Mouse (Mus musculus): ENCODE data around the gene Ucp3.

Ucp3 gene

DNA sequence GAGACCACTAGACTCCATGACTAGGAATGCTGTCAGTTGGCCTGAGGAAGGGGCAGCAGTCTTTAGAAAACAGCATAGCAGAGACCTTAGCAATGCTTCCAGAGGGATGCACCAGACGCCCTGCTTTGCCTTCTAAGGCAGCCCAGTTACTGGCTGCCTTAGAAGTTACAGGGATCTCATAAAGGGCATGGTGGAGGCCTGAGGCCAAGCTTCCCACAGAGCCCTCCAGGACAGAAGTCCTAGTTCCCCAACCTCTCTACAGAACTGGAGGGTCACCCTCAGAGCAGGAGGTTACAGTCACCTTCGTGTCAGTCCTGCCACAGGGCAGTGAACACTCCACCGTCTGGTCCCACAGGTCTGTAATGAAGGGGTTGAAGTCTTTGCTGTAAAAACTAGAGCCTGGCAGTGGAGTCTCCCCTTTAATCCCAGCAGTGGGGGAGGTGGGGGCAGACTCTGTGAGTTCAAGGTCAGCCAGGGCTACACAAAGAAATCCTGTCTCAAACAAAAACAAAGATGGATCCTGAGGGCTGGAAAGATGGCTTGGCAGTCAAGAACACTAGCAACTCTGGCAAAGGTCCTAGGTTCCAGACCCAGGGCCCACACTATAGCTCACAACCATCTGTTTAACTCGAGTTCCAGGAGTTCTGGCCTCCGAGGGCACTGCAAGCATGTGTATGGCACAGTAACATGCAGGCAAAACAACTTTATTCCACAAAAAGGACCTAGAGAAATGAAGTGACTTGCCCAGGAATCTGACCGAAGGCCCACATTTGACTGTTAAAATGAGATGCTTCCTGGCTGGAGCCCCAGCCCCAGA, 28.4 kb downstream of the Ucp3 start:
- Histone ChIP-seq H3K36me3 (ENCODE audit: control insufficient read depth, insufficient read depth, low read length, poor library complexity, severe bottlenecking) (peaks cover 27% of the 10 kb centered on the region), H3K27me3 (ENCODE audit: control insufficient read depth, insufficient read depth, low read length, poor library complexity, severe bottlenecking) (no peaks in the 10 kb centered on the region)
- DNase-seq (ENCODE audit: low read depth, low spot score), result peak; percentile 31

- H3K27me3 ChIP-seq (ENCODE audit: control insufficient read depth, insufficient read depth, low read length, poor library complexity, severe bottlenecking), result no peaks in the 10 kb centered on the region
- H3K36me3 ChIP-seq (ENCODE audit: control insufficient read depth, insufficient read depth, low read length, poor library complexity, severe bottlenecking), result peaks cover 22% of the 10 kb centered on the region
- DNase-seq (ENCODE audit: low read depth, low spot score), result peak; percentile 20
These were observed 29.1 kb downstream of the Ucp3 start for GRCm38 (mm10) chr7:100501844-100502373.

DNA sequence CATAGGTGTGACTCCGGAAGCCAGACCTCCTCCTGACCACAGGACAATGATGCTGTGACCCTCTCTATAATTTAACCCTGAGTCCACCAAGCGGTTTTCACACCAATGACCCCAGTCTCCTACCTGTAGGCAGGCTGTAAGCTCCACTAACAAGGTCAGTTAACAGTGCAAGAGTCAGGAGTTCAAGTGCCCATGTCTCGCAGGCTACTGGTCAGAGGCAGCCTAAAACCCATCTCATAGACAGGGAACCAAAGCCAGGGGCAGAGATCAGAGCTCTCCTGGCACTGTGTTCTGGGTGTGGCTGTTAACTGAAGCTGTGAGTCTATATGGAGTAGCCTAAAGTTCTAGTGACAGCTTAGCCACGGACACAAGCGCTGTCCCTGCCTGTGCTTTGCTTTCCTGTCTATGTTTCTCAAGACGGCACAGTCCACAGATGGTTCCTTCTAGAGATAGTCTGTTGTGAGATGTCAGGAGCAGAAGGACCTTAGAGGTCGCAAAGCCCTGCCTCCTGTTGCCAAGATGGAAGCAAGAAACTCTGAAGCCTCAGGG, 29.7 kb downstream of the Ucp3 start:
- peak; percentile 41 for DNase-seq (ENCODE audit: low read depth, low spot score)
- H3K36me3 ChIP-seq (ENCODE audit: control insufficient read depth, insufficient read depth, low read length, poor library complexity, severe bottlenecking), result peaks cover 22% of the 10 kb centered on the region
- no peaks in the 10 kb centered on the region for H3K27me3 ChIP-seq (ENCODE audit: control insufficient read depth, insufficient read depth, low read length, poor library complexity, severe bottlenecking)

GRCm38 (mm10) chr7:100503076-100503475, 30.3 kb downstream of the Ucp3 start:
- peaks cover 19% of the 10 kb centered on the region for H3K36me3 ChIP-seq (ENCODE audit: control insufficient read depth, insufficient read depth, low read length, poor library complexity, severe bottlenecking)
- no peaks in the 10 kb centered on the region for H3K27me3 ChIP-seq (ENCODE audit: control insufficient read depth, insufficient read depth, low read length, poor library complexity, severe bottlenecking)
- DNase-seq (ENCODE audit: low read depth, low spot score), result peak; percentile 51

DNA sequence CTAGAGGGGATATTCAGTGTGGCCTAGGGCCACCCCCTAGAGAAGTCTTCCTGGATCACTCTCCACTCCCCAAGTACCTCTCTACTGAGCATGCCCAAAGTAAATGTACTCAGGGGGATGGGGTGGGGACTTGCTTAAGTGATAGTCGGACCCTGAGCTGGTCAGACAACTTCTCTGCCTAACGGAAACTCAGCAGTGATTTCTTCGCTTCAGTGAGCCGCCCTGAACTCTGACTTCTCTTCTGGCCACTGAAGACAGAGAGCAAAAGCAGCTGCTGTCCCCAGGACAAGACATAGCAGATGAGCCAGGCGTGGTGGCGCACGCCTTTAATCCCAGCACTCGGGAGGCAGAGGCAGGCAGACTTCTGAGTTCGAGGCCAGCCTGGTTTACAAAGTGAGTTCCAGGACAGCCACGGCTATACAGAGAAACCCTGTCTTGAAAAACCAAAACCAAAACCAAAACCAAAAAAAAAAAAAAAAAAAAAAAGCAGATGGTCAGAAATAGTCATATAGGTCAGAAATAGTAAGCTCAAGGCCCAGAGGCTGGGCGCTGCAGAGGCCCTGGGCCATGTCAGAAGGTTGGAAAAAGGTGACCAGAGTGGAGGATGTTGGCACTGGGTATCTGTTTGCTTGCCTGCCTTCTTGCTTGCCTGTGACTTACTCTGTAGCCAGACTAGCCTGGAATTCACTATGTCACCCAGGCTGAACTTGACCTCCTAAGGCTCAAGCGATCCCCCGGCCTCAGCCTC, 32.1 kb downstream of the Ucp3 start:
- DNase-seq (ENCODE audit: low read depth, low spot score), result peak; percentile 46
- Histone ChIP-seq H3K27me3 (ENCODE audit: control insufficient read depth, insufficient read depth, low read length, poor library complexity, severe bottlenecking) (no peaks in the 10 kb centered on the region), H3K36me3 (ENCODE audit: control insufficient read depth, insufficient read depth, low read length, poor library complexity, severe bottlenecking) (peaks cover 5% of the 10 kb centered on the region)

- no peaks in the 10 kb centered on the region for H3K27me3 ChIP-seq (ENCODE audit: control insufficient read depth, insufficient read depth, low read length, poor library complexity, severe bottlenecking)
- DNase-seq (ENCODE audit: low read depth, low spot score), result peak; percentile 24
- no peaks in the 10 kb centered on the region for H3K36me3 ChIP-seq (ENCODE audit: control insufficient read depth, insufficient read depth, low read length, poor library complexity, severe bottlenecking)
These were observed 33.7 kb downstream of the Ucp3 start for GRCm38 (mm10) chr7:100506494-100506893.

DNA sequence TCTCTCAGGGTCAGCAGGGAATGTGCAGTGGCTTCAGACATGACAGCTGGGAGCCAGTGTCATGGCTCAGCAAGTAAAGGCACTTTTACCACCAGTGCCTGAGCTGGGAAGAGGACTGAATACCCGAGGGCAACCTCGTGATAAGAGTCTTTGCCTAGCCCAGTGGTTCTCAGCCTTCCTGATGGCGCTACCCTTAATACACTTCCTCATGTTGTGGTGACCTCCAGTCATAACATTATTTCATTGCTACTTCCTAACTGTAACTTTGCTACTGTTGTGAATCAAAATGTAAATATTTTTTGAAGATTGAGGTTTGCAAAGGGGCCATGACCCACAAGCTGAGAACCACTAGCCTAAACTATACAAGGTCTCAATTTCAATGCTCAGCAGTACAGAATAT, 35.9 kb downstream of the Ucp3 start:
- peak; percentile 37 for DNase-seq (ENCODE audit: low read depth, low spot score)
- Histone ChIP-seq H3K27me3 (ENCODE audit: control insufficient read depth, insufficient read depth, low read length, poor library complexity, severe bottlenecking) (no peaks in the 10 kb centered on the region), H3K36me3 (ENCODE audit: control insufficient read depth, insufficient read depth, low read length, poor library complexity, severe bottlenecking) (no peaks in the 10 kb centered on the region)

- Histone ChIP-seq H3K36me3 (ENCODE audit: control insufficient read depth, insufficient read depth, low read length, poor library complexity, severe bottlenecking) (no peaks in the 10 kb centered on the region), H3K27me3 (ENCODE audit: control insufficient read depth, insufficient read depth, low read length, poor library complexity, severe bottlenecking) (peaks cover 3% of the 10 kb centered on the region; the same call in 1 of the 2 replicates)
- DNase-seq (ENCODE audit: low read depth, low spot score), result peak; percentile 26
These were observed 38.8 kb downstream of the Ucp3 start for GRCm38 (mm10) chr7:100511602-100512001.

GRCm38 (mm10) chr7:100514573-100514972, 41.8 kb downstream of the Ucp3 start, which contains the start of gene Dnajb13:
TSS of gene Dnajb13 (minus strand) at chr7:100514960.
- no peaks in the 10 kb centered on the region for H3K36me3 ChIP-seq (ENCODE audit: control insufficient read depth, insufficient read depth, low read length, poor library complexity, severe bottlenecking)
- DNase-seq (ENCODE audit: low read depth, low spot score), result no peak
- H3K27me3 ChIP-seq (ENCODE audit: control insufficient read depth, insufficient read depth, low read length, poor library complexity, severe bottlenecking), result peaks cover 3% of the 10 kb centered on the region; the same call in 1 of the 2 replicates

GRCm38 (mm10) chr7:100520204-100520603, 47.4 kb downstream of the Ucp3 start:
- Histone ChIP-seq H3K36me3 (ENCODE audit: control insufficient read depth, insufficient read depth, low read length, poor library complexity, severe bottlenecking) (no peaks in the 10 kb centered on the region), H3K27me3 (ENCODE audit: control insufficient read depth, insufficient read depth, low read length, poor library complexity, severe bottlenecking) (peaks cover 3% of the 10 kb centered on the region; the same call in 1 of the 2 replicates)
- no peak for DNase-seq (ENCODE audit: low read depth, low spot score)

DNA sequence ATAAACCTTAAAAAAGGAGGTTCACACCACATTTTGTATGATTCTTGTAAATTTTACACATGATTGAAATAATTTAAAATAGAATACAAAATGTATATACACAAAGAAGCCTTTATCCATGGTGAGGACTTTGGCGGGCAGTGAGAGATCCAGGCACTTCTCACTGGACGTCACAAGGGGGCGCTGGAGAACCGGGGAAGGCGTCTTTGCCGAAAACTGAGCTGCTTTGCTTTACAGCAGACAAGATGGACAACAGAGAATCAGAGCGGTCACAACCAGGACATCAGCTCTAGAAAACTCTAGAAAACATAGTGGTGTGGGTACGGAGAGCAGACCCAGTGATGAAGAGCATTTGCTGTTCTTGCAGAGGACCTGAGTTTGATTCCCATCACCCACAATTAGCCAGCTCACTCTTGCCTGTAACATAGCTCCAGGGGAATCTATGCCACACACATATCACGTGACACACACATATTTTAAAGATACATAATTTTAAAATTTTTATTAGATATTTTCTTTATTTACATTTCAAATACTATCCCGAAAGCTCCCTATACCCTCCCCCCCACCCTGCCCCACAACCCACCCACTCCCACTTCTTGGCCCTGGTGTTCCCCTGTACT, 48.0 kb downstream of the Ucp3 start:
- peak; percentile 87 for DNase-seq (ENCODE audit: low read depth, low spot score)
- Histone ChIP-seq H3K27me3 (ENCODE audit: control insufficient read depth, insufficient read depth, low read length, poor library complexity, severe bottlenecking) (peaks cover 3% of the 10 kb centered on the region; the same call in 1 of the 2 replicates), H3K36me3 (ENCODE audit: control insufficient read depth, insufficient read depth, low read length, poor library complexity, severe bottlenecking) (no peaks in the 10 kb centered on the region)

DNA sequence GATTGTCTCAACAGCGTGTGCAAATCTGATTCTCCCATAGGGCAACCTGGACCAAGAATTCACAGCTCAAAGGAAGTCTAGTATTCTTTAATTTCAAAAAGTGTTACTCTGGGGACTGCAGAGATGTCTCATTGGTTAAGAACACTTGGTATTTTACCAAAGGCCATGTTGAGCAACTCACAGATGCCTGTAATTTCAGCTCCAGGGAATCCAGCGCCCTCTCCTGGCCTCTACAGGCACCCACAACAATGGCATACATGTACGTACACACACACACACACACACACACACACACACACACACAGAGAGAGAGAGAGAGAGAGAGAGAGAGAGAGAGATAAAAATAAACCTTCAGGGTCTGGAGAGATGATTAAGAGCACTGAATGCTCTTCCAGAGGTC, 49.4 kb downstream of the Ucp3 start:
- no peaks in the 10 kb centered on the region for H3K27me3 ChIP-seq (ENCODE audit: control insufficient read depth, insufficient read depth, low read length, poor library complexity, severe bottlenecking)
- no peak for DNase-seq (ENCODE audit: low read depth, low spot score)

DNA sequence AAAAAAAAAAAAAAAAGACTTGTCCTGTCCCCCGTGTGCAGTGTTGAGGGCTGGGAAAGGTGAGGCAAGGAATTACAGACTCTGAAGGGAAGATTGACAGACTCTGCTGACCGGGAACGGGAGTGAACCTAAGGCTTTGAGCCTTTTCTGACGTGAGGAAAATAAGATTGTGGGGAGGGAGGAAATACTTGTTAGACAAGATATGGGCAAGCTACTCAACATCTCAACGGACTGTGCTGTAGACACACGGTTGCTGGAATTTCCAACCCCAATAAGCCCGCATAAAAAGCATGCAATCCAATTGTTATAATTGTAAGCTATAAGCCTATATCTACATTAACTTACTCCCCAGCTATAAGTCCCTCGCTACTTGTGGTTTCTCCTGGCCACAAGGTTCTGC, 51.9 kb downstream of the Ucp3 start:
- Histone ChIP-seq H3K36me3 (ENCODE audit: control insufficient read depth, insufficient read depth, low read length, poor library complexity, severe bottlenecking) (no peaks in the 10 kb centered on the region), H3K27me3 (ENCODE audit: control insufficient read depth, insufficient read depth, low read length, poor library complexity, severe bottlenecking) (no peaks in the 10 kb centered on the region)
- no peak for DNase-seq (ENCODE audit: low read depth, low spot score)

More for the DNA sequence above, 49.4 kb downstream of the Ucp3 start:
- H3K36me3 ChIP-seq (ENCODE audit: control insufficient read depth, insufficient read depth, low read length, poor library complexity, severe bottlenecking), result no peaks in the 10 kb centered on the region

GRCm38 (mm10) chr7:100530766-100531165, 58.0 kb downstream of the Ucp3 start:
- H3K27me3 ChIP-seq (ENCODE audit: control insufficient read depth, insufficient read depth, low read length, poor library complexity, severe bottlenecking), result no peaks in the 10 kb centered on the region
- no peaks in the 10 kb centered on the region for H3K36me3 ChIP-seq (ENCODE audit: control insufficient read depth, insufficient read depth, low read length, poor library complexity, severe bottlenecking)
- no peak for DNase-seq (ENCODE audit: low read depth, low spot score)

All from splenic B cell, adult 2 months (primary cell).